Mouse (Mus musculus) layer of hippocampus, adult 9-11 months (tissue): ENCODE results near the gene Tbc1d22a.

Experiments
- DNase-seq: peaks from one replicate; pipeline ENCODE4 v3.0.0; 2022

The Tbc1d22a gene

GRCm38 (mm10) chr15:86419620-86420019, 205.4 kb downstream of the Tbc1d22a start:
- DNase-seq = peak; percentile 53

- DNase-seq = no peak
These were observed 208.6 kb downstream of the Tbc1d22a start for GRCm38 (mm10) chr15:86422858-86423257.

GRCm38 (mm10) chr15:86423884-86424283, 209.6 kb downstream of the Tbc1d22a start:
- DNase-seq = no peak

GRCm38 (mm10) chr15:86424971-86425370, 210.7 kb downstream of the Tbc1d22a start:
- no peak for DNase-seq

GRCm38 (mm10) chr15:86426364-86427000, 212.2 kb downstream of the Tbc1d22a start:
- DNase-seq = no peak

- DNase-seq = no peak
These were observed 213.2 kb downstream of the Tbc1d22a start for GRCm38 (mm10) chr15:86427439-86427838.

GRCm38 (mm10) chr15:86428496-86428895, 214.2 kb downstream of the Tbc1d22a start:
- DNase-seq = peak; percentile 43

GRCm38 (mm10) chr15:86429766-86430335, 215.6 kb downstream of the Tbc1d22a start:
- no peak for DNase-seq

- no peak for DNase-seq
These were observed 217.4 kb downstream of the Tbc1d22a start for GRCm38 (mm10) chr15:86431539-86432080.

- DNase-seq = no peak
These were observed 218.5 kb downstream of the Tbc1d22a start for GRCm38 (mm10) chr15:86432791-86433190.

GRCm38 (mm10) chr15:86433378-86433777, 219.1 kb downstream of the Tbc1d22a start:
- DNase-seq = no peak

- no peak for DNase-seq
These were observed 220.0 kb downstream of the Tbc1d22a start for GRCm38 (mm10) chr15:86434241-86434640.

- no peak for DNase-seq
These were observed 223.1 kb downstream of the Tbc1d22a start for GRCm38 (mm10) chr15:86437346-86437745.

GRCm38 (mm10) chr15:86439015-86439796, 224.9 kb downstream of the Tbc1d22a start:
- DNase-seq = no peak

- no peak for DNase-seq
These were observed 230.0 kb downstream of the Tbc1d22a start for GRCm38 (mm10) chr15:86444271-86444670.

GRCm38 (mm10) chr15:86446064-86446463, 231.8 kb downstream of the Tbc1d22a start:
- no peak for DNase-seq

GRCm38 (mm10) chr15:86447251-86447650, 233.0 kb downstream of the Tbc1d22a start:
- no peak for DNase-seq

- DNase-seq = no peak
These were observed 235.0 kb downstream of the Tbc1d22a start for GRCm38 (mm10) chr15:86449236-86449635.

GRCm38 (mm10) chr15:86449794-86450193, 235.5 kb downstream of the Tbc1d22a start:
- no peak for DNase-seq

- no peak for DNase-seq
These were observed 245.2 kb downstream of the Tbc1d22a start for GRCm38 (mm10) chr15:86459413-86459812.

GRCm38 (mm10) chr15:86462636-86463035, 248.4 kb downstream of the Tbc1d22a start:
- no peak for DNase-seq

- DNase-seq = no peak
These were observed 253.8 kb downstream of the Tbc1d22a start for GRCm38 (mm10) chr15:86468082-86468481.

GRCm38 (mm10) chr15:86471136-86471535, 256.9 kb downstream of the Tbc1d22a start:
- peak; percentile 45 for DNase-seq

GRCm38 (mm10) chr15:86473473-86473872, 259.2 kb downstream of the Tbc1d22a start:
- DNase-seq = no peak
